Mouse (Mus musculus): ENCODE measurements at regions not wholly inside any gene's neighbourhood (a gene's known extent, or its start where the extent isn't known, plus 50 kb on each side); places are given as distances from the start of the nearest gene placed in this dataset.
"Not testable (repeated sequence)": the region's sequence is repeated elsewhere in the genome, so short reads cannot be mapped to it uniquely, and the experiment has no call there.

GRCm38 (mm10) chr5:97299631-97300030, 92.5 kb downstream of the Naa11 start:
- Histone ChIP-seq H3K36me3 (ENCODE audit: control insufficient read depth, insufficient read depth, low read length) (no peaks in the 10 kb centered on the region), H3K9ac (ENCODE audit: low read depth, low read length) (no peak overlapping the region), H3K4me3 (ENCODE audit: low read depth, low read length) (no peak overlapping the region), H3K4me2 (no peak overlapping the region), H3K9me3 (ENCODE audit: control insufficient read depth, low read length) (no peaks in the 10 kb centered on the region), H3K27ac (ENCODE audit: low read depth, low read length) (no peak overlapping the region), H3K4me1 (replicated peaks; ENCODE audit: control insufficient read depth, insufficient read depth, low read length) (no peaks in the 10 kb centered on the region), H3K27me3 (replicated peaks; ENCODE audit: control insufficient read depth, insufficient read depth, low read length) (no peaks in the 10 kb centered on the region)
- no peak for ATAC-seq (replicated peaks; ENCODE audit: low FRiP score)
- 76% methylated on average over 5 of the region's 5 CpGs for WGBS
- DNase-seq (ENCODE audit: low spot score) = no peak

- Histone ChIP-seq H3K9me3 (ENCODE audit: control insufficient read depth, low read length) (no peaks in the 10 kb centered on the region), H3K27me3 (replicated peaks; ENCODE audit: control insufficient read depth, insufficient read depth, low read length) (no peaks in the 10 kb centered on the region), H3K9ac (ENCODE audit: low read depth, low read length) (no peak overlapping the region), H3K4me2 (no peak overlapping the region), H3K27ac (ENCODE audit: low read depth, low read length) (no peak overlapping the region), H3K4me3 (ENCODE audit: low read depth, low read length) (no peak overlapping the region), H3K36me3 (ENCODE audit: control insufficient read depth, insufficient read depth, low read length) (no peaks in the 10 kb centered on the region), H3K4me1 (replicated peaks; ENCODE audit: control insufficient read depth, insufficient read depth, low read length) (no peaks in the 10 kb centered on the region)
- 83% methylated on average over 3 of the region's 3 CpGs for WGBS
- no peak for ATAC-seq (replicated peaks; ENCODE audit: low FRiP score)
- DNase-seq (ENCODE audit: low spot score) = no peak
Measured at GRCm38 (mm10) chr5:97296213-97296612, 96.0 kb downstream of the Naa11 start.

GRCm38 (mm10) chr5:97290166-97290681, 102.0 kb downstream of the Naa11 start:
- no peak for ATAC-seq (replicated peaks; ENCODE audit: low FRiP score)
- no peak overlapping the region for H3K9ac ChIP-seq (ENCODE audit: low read depth, low read length)
- no peaks in the 10 kb centered on the region for H3K36me3 ChIP-seq (ENCODE audit: control insufficient read depth, insufficient read depth, low read length)
- H3K4me2 ChIP-seq = no peak overlapping the region
- no peaks in the 10 kb centered on the region for H3K9me3 ChIP-seq (ENCODE audit: control insufficient read depth, low read length)
- WGBS = 66% methylated on average over 2 of the region's 2 CpGs
- no peak overlapping the region for H3K27ac ChIP-seq (ENCODE audit: low read depth, low read length)
- no peaks in the 10 kb centered on the region for H3K4me1 ChIP-seq (replicated peaks; ENCODE audit: control insufficient read depth, insufficient read depth, low read length)
- H3K27me3 ChIP-seq (replicated peaks; ENCODE audit: control insufficient read depth, insufficient read depth, low read length) = no peaks in the 10 kb centered on the region
- no peak overlapping the region for H3K4me3 ChIP-seq (ENCODE audit: low read depth, low read length)
- DNase-seq (ENCODE audit: low spot score) = no peak

GRCm38 (mm10) chr5:97289401-97290165, 102.6 kb downstream of the Naa11 start:
- no peaks in the 10 kb centered on the region for H3K36me3 ChIP-seq (ENCODE audit: control insufficient read depth, insufficient read depth, low read length)
- no peak overlapping the region for H3K4me3 ChIP-seq (ENCODE audit: low read depth, low read length)
- no peaks in the 10 kb centered on the region for H3K4me1 ChIP-seq (replicated peaks; ENCODE audit: control insufficient read depth, insufficient read depth, low read length)
- ATAC-seq (replicated peaks; ENCODE audit: low FRiP score) (no peak), DNase-seq (ENCODE audit: low spot score) (no peak)
- no peaks in the 10 kb centered on the region for H3K27me3 ChIP-seq (replicated peaks; ENCODE audit: control insufficient read depth, insufficient read depth, low read length)
- H3K9me3 ChIP-seq (ENCODE audit: control insufficient read depth, low read length) = no peaks in the 10 kb centered on the region
- no peak overlapping the region for H3K27ac ChIP-seq (ENCODE audit: low read depth, low read length)
- no peak overlapping the region for H3K9ac ChIP-seq (ENCODE audit: low read depth, low read length)
- H3K4me2 ChIP-seq = no peak overlapping the region
- WGBS = 72% methylated on average over 8 of the region's 8 CpGs

- no peaks in the 10 kb centered on the region for H3K9me3 ChIP-seq (ENCODE audit: control insufficient read depth, low read length)
- H3K27ac ChIP-seq (ENCODE audit: low read depth, low read length) = no peak overlapping the region
- H3K4me2 ChIP-seq = no peak overlapping the region
- H3K9ac ChIP-seq (ENCODE audit: low read depth, low read length) = no peak overlapping the region
- DNase-seq (ENCODE audit: low spot score) = no peak
- no peaks in the 10 kb centered on the region for H3K36me3 ChIP-seq (ENCODE audit: control insufficient read depth, insufficient read depth, low read length)
- no peak for ATAC-seq (replicated peaks; ENCODE audit: low FRiP score)
- 78% methylated on average over 5 of the region's 5 CpGs for WGBS
- H3K27me3 ChIP-seq (replicated peaks; ENCODE audit: control insufficient read depth, insufficient read depth, low read length) = no peaks in the 10 kb centered on the region
- H3K4me1 ChIP-seq (replicated peaks; ENCODE audit: control insufficient read depth, insufficient read depth, low read length) = no peaks in the 10 kb centered on the region
- no peak overlapping the region for H3K4me3 ChIP-seq (ENCODE audit: low read depth, low read length)
Measured at GRCm38 (mm10) chr5:97279455-97279854, 112.7 kb downstream of the Naa11 start.

GRCm38 (mm10) chr5:97277795-97278572, 114.2 kb downstream of the Naa11 start:
- Histone ChIP-seq H3K36me3 (ENCODE audit: control insufficient read depth, insufficient read depth, low read length) (no peaks in the 10 kb centered on the region), H3K27ac (ENCODE audit: low read depth, low read length) (no peak overlapping the region), H3K4me1 (replicated peaks; ENCODE audit: control insufficient read depth, insufficient read depth, low read length) (no peaks in the 10 kb centered on the region), H3K4me3 (ENCODE audit: low read depth, low read length) (no peak overlapping the region), H3K9ac (ENCODE audit: low read depth, low read length) (no peak overlapping the region), H3K4me2 (no peak overlapping the region), H3K27me3 (replicated peaks; ENCODE audit: control insufficient read depth, insufficient read depth, low read length) (no peaks in the 10 kb centered on the region), H3K9me3 (ENCODE audit: control insufficient read depth, low read length) (no peaks in the 10 kb centered on the region)
- DNase-seq (ENCODE audit: low spot score) (no peak), ATAC-seq (replicated peaks; ENCODE audit: low FRiP score) (no peak)
- 74% methylated on average over 16 of the region's 16 CpGs for WGBS

- Histone ChIP-seq H3K27ac (ENCODE audit: low read depth, low read length) (no peak overlapping the region), H3K27me3 (replicated peaks; ENCODE audit: control insufficient read depth, insufficient read depth, low read length) (no peaks in the 10 kb centered on the region), H3K9me3 (ENCODE audit: control insufficient read depth, low read length) (no peaks in the 10 kb centered on the region), H3K9ac (ENCODE audit: low read depth, low read length) (no peak overlapping the region), H3K4me2 (no peak overlapping the region), H3K36me3 (ENCODE audit: control insufficient read depth, insufficient read depth, low read length) (no peaks in the 10 kb centered on the region), H3K4me3 (ENCODE audit: low read depth, low read length) (no peak overlapping the region), H3K4me1 (replicated peaks; ENCODE audit: control insufficient read depth, insufficient read depth, low read length) (no peaks in the 10 kb centered on the region)
- ATAC-seq (replicated peaks; ENCODE audit: low FRiP score) (no peak), DNase-seq (ENCODE audit: low spot score) (no peak)
- WGBS = 84% methylated on average over 5 of the region's 5 CpGs
Measured at GRCm38 (mm10) chr5:97276724-97277123, 115.5 kb downstream of the Naa11 start.

- ATAC-seq (replicated peaks; ENCODE audit: low FRiP score); H3K36me3 ChIP-seq (ENCODE audit: control insufficient read depth, insufficient read depth, low read length); H3K9me3 ChIP-seq (ENCODE audit: control insufficient read depth, low read length); H3K27me3 ChIP-seq (replicated peaks; ENCODE audit: control insufficient read depth, insufficient read depth, low read length); H3K9ac ChIP-seq (ENCODE audit: low read depth, low read length); H3K4me3 ChIP-seq (ENCODE audit: low read depth, low read length); H3K4me2 ChIP-seq; DNase-seq (ENCODE audit: low spot score); H3K27ac ChIP-seq (ENCODE audit: low read depth, low read length); H3K4me1 ChIP-seq (replicated peaks; ENCODE audit: control insufficient read depth, insufficient read depth, low read length): not testable (repeated sequence)
- WGBS = 84% methylated on average over 12 of the region's 12 CpGs
Measured at GRCm38 (mm10) chr5:97264666-97265065, 127.5 kb downstream of the Naa11 start.
